Mouse (Mus musculus) thymus, postnatal 25 days (tissue): ENCODE data around the gene Smcp.

Source experiments
- DNase-seq: peaks from one replicate; pipeline ENCODE4 v3.0.0; 2022

Smcp gene

DNA sequence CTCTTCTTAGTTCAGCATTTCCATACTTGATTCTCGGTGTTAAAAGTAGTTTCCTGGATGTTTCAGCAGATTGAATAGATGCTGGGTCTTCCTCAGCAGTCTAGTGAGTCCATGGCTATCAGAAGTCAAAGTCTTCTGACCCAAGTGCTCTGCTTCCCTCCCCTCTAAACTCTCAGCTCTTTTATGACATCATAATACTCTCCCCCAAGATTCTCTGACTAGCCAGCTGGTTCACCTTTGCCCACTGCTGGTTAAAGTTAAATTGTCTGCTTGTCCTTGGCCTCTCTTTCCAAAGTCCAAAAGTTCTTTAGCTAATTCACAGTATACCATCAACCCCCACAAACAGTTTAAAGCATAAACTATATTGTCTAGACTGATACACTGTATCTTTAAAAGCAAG is at the start of gene Smcp:
Gene Smcp (minus strand): TSS at position 140 of the 400 bp plus-strand sequence.
- DNase-seq: no peak

DNA sequence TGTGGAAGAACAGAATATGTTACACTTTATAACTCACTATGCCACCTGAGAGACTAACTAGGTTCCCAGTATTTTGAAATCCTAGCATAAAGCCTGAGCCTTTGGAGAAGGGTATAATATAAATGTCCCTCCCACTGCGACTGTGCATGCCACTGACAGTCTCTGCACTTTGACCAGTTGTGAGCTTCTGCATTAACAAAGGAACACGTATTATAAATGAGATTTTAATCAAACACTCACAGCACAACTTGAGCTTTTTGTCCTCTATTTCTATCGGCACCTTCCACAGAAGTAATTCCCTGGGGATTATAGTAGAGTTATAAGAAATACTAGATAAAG is 49.8 kb upstream of the Smcp start:
- no peak for DNase-seq

GRCm38 (mm10) chr3:92637745-92638652 is 49.2 kb upstream of the Smcp start:
- DNase-seq: no peak

DNA sequence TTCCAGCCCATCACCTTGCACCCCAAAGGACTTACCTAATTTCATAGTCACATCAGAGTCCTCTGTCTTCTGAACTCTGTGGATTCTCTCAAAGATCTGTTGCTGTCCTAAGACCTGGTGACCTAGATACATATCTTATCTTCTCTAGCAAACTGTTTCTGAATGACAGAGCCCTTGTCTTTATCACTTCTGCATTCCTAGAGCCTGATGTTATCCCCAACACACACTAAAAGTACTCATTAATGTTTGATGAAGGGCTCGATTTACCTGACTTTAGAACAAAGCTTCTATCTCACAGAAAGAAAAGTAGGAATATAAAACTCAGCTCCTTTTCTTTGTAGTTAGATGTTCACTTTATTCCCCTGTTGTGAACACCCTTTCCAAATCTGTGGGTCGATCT is 32.8 kb upstream of the Smcp start, which contains the start of gene Lce6a:
Gene Lce6a (minus strand): TSS at position 101 of the 400 bp plus-strand sequence.
- DNase-seq: no peak

DNA sequence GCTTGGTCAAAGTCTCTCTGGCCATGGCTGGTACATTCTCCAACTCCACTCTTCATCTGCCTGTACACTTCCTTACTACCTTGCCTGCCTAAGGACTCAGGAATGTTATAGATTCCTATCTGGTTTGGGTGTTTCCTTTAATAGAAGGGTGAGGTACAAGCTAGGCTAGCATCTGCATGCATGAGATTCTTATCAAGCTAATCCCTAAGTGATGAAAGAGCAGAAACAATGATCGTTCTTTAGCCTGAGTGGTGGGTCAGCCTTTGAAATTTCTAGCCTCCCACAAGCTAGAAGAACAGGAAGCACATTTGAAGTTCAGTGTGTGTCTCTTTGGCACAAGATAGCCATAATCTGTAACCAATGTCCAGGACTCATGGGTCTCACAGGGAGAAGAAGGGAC is 21.0 kb upstream of the Smcp start:
- DNase-seq: no peak

DNA sequence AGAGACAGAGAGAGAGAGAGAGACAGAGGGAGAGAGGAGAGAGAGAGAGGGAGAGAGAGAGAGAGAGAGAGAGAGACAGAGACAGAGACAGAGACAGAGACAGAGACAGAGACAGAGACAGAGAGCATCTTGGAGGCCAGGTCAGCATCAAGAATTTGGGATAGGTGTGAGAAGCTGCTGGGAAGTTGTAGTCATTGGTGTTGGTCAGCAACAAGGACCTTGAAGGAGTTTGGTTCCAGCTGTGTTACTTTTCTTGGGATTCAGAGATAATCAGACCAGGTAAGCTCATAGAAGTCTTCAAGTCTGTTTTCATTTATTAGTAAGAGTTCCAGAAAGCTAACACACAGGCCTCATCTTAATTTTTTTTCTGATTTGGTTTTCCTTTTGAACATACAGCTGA is 18.6 kb upstream of the Smcp start, which contains the start of gene 2210017I01Rik:
Gene 2210017I01Rik (minus strand): TSS at position 101 of the 400 bp plus-strand sequence.
- DNase-seq: no peak

DNA sequence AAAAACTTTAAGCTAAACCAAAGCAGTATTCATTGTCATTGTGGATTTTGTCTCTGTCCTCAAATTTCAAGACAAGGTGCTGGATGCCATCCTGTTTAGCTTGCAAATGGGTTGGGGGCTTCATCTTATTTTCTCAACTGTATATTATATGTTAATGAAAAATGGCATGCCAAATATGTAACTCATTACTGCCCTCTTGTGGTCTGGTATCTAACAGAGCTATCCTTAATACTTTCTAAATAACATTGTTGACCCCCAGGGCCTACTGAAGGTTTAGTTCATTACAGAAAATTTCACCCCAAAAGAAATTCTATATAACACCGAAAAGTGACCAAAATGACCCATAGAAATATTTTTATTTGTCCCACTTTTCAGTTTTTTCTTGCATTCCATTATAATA is 13.4 kb upstream of the Smcp start:
- no peak for DNase-seq

GRCm38 (mm10) chr3:92600456-92600855 is 11.7 kb upstream of the Smcp start:
- DNase-seq: no peak

DNA sequence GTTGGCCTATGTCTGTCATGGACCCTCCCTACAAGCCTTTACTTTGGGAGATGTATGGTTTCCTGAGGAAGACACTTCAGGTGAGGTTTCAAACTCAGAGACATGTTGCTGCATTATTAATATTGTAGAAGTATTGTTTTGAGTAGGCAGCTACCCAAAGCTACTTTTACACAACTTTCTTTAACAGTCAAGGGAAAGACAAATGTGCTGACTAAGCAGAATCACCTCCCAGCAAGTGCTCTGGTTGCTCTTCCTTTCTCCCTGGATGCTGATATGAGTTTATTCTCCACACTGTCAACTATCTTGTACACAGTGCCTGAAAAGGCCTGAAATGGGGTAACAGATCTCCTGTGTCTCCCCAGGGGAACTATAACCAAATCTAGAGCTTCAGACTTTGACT is 11.2 kb upstream of the Smcp start:
- no peak for DNase-seq

- DNase-seq: no peak
These were observed 9.6 kb upstream of the Smcp start for GRCm38 (mm10) chr3:92598429-92598828.

DNA sequence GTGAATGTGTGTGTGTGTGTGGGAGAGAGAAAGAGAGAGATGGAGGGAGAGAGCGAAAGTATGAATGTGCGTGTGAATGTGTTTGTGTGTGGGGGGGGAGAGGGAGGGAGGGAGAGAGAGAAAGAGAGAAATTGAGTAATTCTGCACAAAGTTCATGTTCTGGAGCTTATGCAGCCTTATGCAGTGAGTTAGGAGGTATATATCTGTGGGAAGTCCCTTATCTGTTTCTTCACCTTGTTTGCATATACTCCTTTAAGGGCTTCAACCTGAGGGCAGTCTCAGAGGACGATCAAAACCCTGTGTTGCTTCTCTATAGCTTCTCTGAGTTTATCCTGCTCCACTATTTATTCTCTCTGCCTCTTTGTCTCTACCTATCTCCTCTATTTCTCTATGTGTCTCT is 1.6 kb downstream of the Smcp start:
- no peak for DNase-seq

DNA sequence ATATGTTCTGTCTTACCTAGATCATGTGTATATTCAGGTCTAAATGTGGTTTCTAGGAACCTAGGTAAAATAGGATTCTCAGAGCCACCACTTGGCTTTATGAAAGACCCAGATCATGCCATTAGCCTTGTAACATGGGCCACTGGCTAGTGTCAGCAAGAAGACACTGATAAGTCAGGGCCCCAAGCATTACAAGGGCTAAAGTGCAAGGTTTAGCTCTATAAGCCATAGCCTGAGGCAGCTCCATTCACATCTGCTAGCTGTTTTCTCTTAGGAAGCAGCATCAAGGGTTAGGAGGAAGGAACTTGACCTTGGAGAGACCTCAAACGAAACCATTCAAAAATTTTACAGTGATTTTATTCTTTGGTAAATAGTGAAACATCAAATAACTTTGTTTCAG is 3.7 kb downstream of the Smcp start:
- DNase-seq: no peak

GRCm38 (mm10) chr3:92583164-92583826 is 5.5 kb downstream of the Smcp start:
- DNase-seq: no peak

DNA sequence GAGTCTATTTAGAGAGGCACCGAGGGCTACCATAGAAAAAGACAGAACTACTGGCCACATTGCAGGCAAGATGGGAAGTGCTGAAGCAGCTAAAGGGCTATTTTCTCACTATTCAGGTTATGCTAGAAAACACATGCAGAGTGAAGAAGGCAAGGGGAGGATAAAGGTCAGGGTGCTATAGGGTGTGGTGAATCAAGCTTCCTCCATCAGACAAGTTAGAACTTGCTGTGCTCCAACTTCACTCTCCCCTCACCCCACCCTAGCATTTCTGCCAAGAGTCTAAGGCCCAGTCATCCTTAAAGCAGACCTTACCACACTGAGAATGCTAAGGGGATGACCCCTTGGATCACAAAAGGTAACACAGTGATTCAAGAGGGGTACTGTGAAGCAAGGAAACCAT is 9.3 kb downstream of the Smcp start:
- no peak for DNase-seq

- DNase-seq: no peak
These were observed 10.0 kb downstream of the Smcp start for GRCm38 (mm10) chr3:92578652-92579413.

DNA sequence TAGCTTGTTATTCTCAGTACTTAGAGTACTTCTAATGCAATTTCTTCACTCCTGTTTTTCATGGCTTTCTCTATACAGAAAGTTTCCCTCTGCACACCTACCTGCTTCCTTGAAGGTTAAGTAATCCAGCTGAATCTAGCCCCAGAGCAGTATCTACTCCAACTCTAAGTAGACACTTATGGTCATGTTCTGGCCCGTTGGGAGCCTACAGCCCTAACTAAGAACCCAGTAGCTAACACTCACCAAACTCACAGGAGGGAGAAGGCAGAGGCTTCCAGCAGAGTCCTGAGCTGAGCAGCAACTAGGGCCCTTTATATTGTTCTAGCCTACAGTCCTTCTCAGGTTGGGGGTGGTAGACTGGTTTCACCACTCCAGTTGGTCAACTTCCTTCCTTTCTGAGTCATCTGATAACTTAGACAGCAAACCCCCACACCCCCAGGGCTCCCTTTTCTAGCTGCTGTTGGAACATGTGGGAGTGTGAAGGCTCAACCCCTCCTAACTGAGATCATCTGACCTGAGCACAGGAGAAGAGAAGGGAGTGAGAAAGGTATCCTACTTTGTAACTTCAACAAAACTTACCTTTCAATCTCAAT is 15.3 kb downstream of the Smcp start, which contains the start of gene Ivl:
Gene Ivl (minus strand): TSS at position 287 of the 593 bp plus-strand sequence.
- DNase-seq: no peak

DNA sequence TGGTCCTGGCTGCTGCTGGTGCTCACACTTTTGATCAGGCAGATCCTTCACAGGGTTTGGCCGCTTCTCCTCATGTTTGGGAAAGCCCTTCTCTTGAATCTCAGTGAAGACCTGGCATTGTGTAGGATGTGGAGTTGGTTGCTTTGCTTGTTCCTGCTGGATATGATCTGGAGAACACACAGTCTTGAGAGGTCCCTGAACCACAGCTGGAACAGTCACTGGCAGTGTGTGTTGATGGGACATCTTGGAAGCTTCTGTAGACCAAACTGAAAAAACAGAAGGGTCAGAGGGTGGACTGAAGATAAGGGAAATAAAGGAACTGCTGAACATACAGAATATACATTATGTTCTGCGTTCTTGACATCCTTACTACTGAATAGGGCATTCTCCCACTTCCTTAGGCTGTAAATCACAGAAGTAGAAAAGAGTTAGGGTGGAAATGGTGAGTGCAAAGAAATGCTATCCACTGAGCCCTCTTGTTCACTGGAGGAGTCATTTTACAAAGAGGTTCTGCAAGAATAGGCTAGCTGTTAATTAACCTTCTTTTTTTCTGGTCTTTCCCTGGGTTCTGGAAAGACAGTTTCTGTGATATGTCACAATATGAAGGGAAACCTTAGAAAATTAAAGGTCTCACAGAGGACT is 16.2 kb downstream of the Smcp start:
- DNase-seq: no peak

GRCm38 (mm10) chr3:92568752-92569151 is 20.0 kb downstream of the Smcp start:
- no peak for DNase-seq

DNA sequence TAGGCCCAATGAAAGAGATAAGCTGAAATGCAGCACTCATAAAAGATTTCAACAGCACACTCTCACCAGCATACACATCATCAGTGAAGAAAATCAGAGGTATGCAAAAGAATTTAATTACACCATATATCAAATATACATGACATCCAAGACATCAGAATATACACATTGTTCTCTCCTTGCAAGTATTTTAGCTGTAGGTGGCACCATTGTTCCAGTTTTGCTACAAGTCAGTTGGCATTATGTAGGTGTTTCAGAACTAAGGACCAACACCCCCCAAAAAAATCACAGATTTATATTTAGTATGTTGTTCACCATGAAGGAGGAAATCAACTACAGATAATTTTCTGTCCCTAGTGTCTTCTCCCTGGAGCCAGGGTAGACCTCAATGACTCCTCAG is 23.4 kb downstream of the Smcp start:
- DNase-seq: no peak

DNA sequence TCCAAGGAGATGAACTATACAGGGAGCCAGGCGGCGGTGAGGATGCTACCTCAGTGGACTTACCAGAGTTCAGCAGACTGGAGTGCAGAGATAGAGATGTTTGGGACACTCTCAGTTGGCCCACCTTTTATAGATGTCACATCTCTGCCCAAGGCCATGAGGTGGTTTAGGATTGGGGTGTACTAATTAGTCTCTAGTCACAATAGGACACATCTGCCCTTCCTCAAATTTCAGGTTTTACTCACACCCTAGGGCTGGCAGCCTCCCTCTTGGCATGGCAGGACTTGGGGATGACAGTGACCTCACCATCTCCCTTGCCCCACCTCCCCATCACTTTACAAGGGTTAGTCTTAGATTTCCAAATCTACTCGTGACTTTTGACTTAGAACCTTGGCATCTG is 54.4 kb downstream of the Smcp start, which contains the start of gene 2310046K23Rik:
Gene 2310046K23Rik (minus strand): TSS at position 101 of the 400 bp plus-strand sequence.
- no peak for DNase-seq
